Mouse (Mus musculus) bone marrow macrophage, adult 2 months (primary cell): ENCODE measurements around the gene Tra2b.

Source experiments
- CTCF ChIP-seq: IDR thresholded peaks from 2 replicates; pipeline ENCODE4 v1.5.1; 2012; ENCODE audit warnings: low read depth, mild to moderate bottlenecking, low read length, moderate library complexity
- POLR2A ChIP-seq: IDR thresholded peaks from 2 replicates; pipeline ENCODE4 v1.6.1; 2012; ENCODE audit warnings: mild to moderate bottlenecking, low read depth, low read length, borderline replicate concordance

GRCm38 (mm10) chr16:22276536-22276935, 10.7 kb upstream of the Tra2b start:
- TF ChIP-seq POLR2A (no peak), CTCF (no peak)
